Mouse (Mus musculus): ENCODE data around the gene Cdc34.

Gene Cdc34

DNA sequence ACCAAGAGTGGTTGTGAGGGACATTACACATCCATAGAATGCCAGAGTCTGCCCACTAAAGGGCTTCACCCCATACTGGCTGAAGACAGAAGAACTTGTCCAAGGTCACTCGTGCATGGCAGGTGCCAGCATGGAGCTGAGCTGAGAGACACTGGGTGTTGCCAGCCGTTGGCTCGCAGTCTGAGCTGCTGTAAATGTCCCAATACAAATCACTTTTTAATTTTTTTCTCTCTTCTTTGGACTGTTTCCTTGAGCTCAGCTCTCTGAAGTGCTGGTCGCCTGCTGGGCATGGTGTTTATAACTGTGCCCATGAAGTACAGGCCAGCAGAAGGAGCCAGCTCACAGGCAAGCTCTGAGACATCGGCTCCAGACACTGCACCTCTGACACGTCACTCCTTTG is 41.1 kb downstream of the Cdc34 start:
- DNase-seq: no peak

DNA sequence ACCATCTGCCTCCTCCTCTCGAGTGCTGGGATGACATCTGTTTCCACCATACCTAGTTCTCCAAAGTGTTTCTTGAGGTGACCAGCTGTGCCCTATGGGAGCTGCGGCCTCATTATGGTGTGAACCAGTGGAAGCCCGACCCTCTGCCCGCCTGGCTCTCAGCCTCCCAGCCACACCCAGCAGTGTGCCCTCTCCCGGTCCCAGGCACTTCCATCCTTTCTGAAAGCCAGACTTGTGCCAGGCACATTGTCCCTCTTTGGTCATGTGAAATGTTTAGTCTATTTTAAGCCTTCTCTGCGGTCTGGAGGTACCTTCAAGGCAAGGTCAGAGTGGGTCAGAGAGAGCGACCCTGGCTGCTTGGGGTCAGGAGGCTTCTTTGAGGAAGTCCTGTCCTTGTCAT is 41.7 kb downstream of the Cdc34 start:
- no peak for DNase-seq

- DNase-seq: no peak
Observed at GRCm38 (mm10) chr10:79726090-79726489, 44.1 kb downstream of the Cdc34 start.

GRCm38 (mm10) chr10:79728323-79729249 is 46.6 kb downstream of the Cdc34 start:
- DNase-seq: no peak

DNA sequence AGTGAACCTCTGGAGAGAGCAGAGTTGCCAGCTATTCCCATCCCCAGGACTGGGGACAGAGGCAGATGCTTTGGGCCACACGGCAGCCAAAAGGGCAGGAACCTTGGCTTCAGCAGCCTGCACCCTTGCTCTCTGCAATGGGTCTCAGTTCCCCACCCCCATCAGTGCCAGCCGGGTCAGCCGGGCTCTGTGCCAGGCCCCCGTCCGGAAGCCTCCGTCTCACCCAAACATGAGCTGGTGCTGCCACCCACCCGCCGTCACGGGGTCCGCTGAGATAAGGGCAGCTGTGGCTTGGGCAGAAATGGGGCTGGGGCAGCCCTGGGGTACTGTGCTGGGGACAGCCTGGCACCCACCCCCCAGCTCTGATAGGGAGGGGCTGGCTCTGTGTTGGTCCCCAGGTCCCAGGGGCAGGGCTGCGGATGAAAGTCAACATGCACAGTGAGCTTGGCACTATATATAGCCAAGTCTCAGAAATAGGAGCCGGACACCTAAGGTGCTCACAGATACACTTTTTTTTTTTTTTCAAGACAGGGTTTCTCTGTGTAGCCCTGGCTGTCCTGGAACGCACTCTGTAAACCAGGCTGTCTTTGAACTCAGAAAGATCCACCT is 47.5 kb downstream of the Cdc34 start:
- no peak for DNase-seq

GRCm38 (mm10) chr10:79732500-79732899 is 50.5 kb downstream of the Cdc34 start:
- no peak for DNase-seq

DNA sequence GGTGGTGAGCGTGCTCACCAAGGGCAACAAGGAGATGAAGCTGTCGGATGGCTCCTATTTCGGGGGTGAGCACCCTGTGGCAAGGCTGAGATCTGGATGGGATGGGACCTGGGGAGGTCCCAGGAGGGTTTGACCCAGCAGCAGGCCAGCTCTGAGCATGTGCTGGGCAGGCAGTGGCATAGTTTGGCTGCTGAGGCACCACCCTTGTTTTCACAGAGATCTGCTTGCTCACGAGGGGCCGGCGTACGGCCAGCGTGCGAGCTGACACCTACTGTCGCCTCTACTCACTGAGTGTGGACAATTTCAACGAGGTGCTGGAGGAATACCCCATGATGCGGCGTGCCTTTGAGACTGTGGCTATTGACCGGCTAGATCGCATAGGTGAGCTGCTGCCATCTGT is 51.9 kb downstream of the Cdc34 start:
- no peak for DNase-seq

- DNase-seq: no peak
Observed at GRCm38 (mm10) chr10:79735361-79735760, 53.4 kb downstream of the Cdc34 start.

GRCm38 (mm10) chr10:79736706-79737105 is 54.7 kb downstream of the Cdc34 start:
- DNase-seq: no peak
